Mouse (Mus musculus) cerebellum, postnatal 14 days (tissue): ENCODE results near the gene Shf.
"Not testable (repeated sequence)": the region's sequence is repeated elsewhere in the genome, so short reads cannot be mapped to it uniquely, and the experiment has no call there.

ENCODE experiments used
- DNase-seq, 2 experiments: peaks; one replicate each; pipeline ENCODE4 v3.0.0; 2021; ENCODE audit warnings: mixed read lengths in 2 of 2

The Shf gene

GRCm38 (mm10) chr2:122368995-122369739, at the start of gene Shf:
Shf (minus strand) TSS chr2:122369162.
- peak; percentile 97 for DNase-seq

GRCm38 (mm10) chr2:122408928-122409327, 40.0 kb upstream of the Shf start:
- DNase-seq: no peak

- no peak for DNase-seq
Measured at GRCm38 (mm10) chr2:122407607-122408006, 38.6 kb upstream of the Shf start.

- DNase-seq: no peak
Measured at GRCm38 (mm10) chr2:122396150-122396549, 27.2 kb upstream of the Shf start.

GRCm38 (mm10) chr2:122387135-122387534, 18.2 kb upstream of the Shf start:
- DNase-seq: not testable (repeated sequence)

- DNase-seq: no peak
Measured at GRCm38 (mm10) chr2:122385095-122385494, 16.1 kb upstream of the Shf start.

GRCm38 (mm10) chr2:122382121-122382520, 13.2 kb upstream of the Shf start:
- no peak for DNase-seq

GRCm38 (mm10) chr2:122381329-122382103, 12.6 kb upstream of the Shf start:
- no peak for DNase-seq

- DNase-seq: peak; percentile 84 to 88
Measured at GRCm38 (mm10) chr2:122380768-122381311, 11.9 kb upstream of the Shf start.

GRCm38 (mm10) chr2:122379292-122379650, 10.3 kb upstream of the Shf start:
- DNase-seq: no peak

- peak; percentile 62 to 74 for DNase-seq
Measured at GRCm38 (mm10) chr2:122378421-122379291, 9.7 kb upstream of the Shf start.

- DNase-seq: peak; percentile 80
Measured at GRCm38 (mm10) chr2:122377751-122378246, 8.8 kb upstream of the Shf start.

GRCm38 (mm10) chr2:122377215-122377674, 8.3 kb upstream of the Shf start:
- DNase-seq: peak; percentile 98 to 99

- peak; percentile 56 to 65 for DNase-seq
Measured at GRCm38 (mm10) chr2:122376041-122376561, 7.1 kb upstream of the Shf start.

GRCm38 (mm10) chr2:122375391-122375991, 6.5 kb upstream of the Shf start:
- peak; percentile 98 to 99 for DNase-seq

GRCm38 (mm10) chr2:122374666-122375331, 5.8 kb upstream of the Shf start:
- peak in 1 of 2 experiments; percentile 60 for DNase-seq

- peak in 1 of 2 experiments; percentile 15 for DNase-seq
Measured at GRCm38 (mm10) chr2:122374012-122374411, 5.0 kb upstream of the Shf start.

GRCm38 (mm10) chr2:122372541-122372940, 3.6 kb upstream of the Shf start:
- DNase-seq: no peak

- no peak for DNase-seq
Measured at GRCm38 (mm10) chr2:122372067-122372466, 3.1 kb upstream of the Shf start.

GRCm38 (mm10) chr2:122370101-122370750, 1.3 kb upstream of the Shf start:
- DNase-seq: peak; percentile 7 to 25
